Mouse (Mus musculus) thymus, adult 2 months (tissue): ENCODE measurements around the gene Ttf2. TPM values are rescaled to one million over a fixed set of nuclear protein-coding genes. Genes with fewer than 3 reads are reported as not detected.

Source experiments
- DNase-seq: peaks from one replicate; pipeline ENCODE4 v3.0.0; 2021
- H3K27ac ChIP-seq: fragments of 200-500 bp; 2 replicates; pipeline ENCODE4 v1.5.1; 2012; ENCODE audit warnings: low read length, control low read depth; ENCODE audit not compliant: control insufficient read depth, insufficient read depth
- H3K27me3 ChIP-seq: fragments of 200-500 bp; 2 replicates; pipeline ENCODE4 v1.6.1; 2012; ENCODE audit warnings: mild to moderate bottlenecking, low read length, moderate library complexity, mixed read lengths; ENCODE audit not compliant: control insufficient read depth, insufficient read depth
- H3K36me3 ChIP-seq: fragments of 200-500 bp; 2 replicates; pipeline ENCODE4 v1.6.1; 2012; ENCODE audit warnings: mild to moderate bottlenecking, low read length, moderate library complexity; ENCODE audit not compliant: control insufficient read depth, insufficient read depth
- H3K4me1 ChIP-seq: fragments of 200-500 bp; replicated peaks from 2 replicates; pipeline ENCODE4 v1.6.1; 2012; ENCODE audit warnings: low read length; ENCODE audit not compliant: control insufficient read depth, insufficient read depth
- H3K4me3 ChIP-seq: fragments of 200-500 bp; 2 replicates; pipeline ENCODE4 v1.5.1; 2012; ENCODE audit warnings: mild to moderate bottlenecking, low read length, control low read depth, moderate library complexity; ENCODE audit not compliant: control insufficient read depth, insufficient read depth
- CTCF ChIP-seq: fragments of 200-500 bp; IDR thresholded peaks from 2 replicates; pipeline ENCODE4 v1.5.1; 2012; ENCODE audit warnings: mild to moderate bottlenecking, control low read depth, low read length, moderate library complexity, borderline replicate concordance; ENCODE audit not compliant: control insufficient read depth, poor library complexity, insufficient read depth; ENCODE audit errors: extremely low read depth
- POLR2A ChIP-seq: fragments of 200-500 bp; IDR thresholded peaks from 2 replicates; pipeline ENCODE4 v1.6.1; 2012; ENCODE audit warnings: mild to moderate bottlenecking, low read length, control low read depth, moderate library complexity; ENCODE audit not compliant: control insufficient read depth, poor library complexity, insufficient read depth; ENCODE audit errors: extremely low read depth
- WGBS: fragments of 180-500 bp; shearing (Covaris S2); methylation state at CpG from one replicate; pipeline ENCODE4 v1.1.7; 2018; 5-methylcytosine and 5-hydroxymethylcytosine counted together
- polyA plus RNA-seq: library from polyadenylated mRNA; depleted of rRNA; stranded (reverse); fragments of >200 nt; gene quantifications from 2 replicates; pipeline ENCODE4 v1.2.3, GENCODE M21; 2012

Ttf2 gene
- polyA plus RNA-seq, 1 experiment = 9.4 TPM

DNA sequence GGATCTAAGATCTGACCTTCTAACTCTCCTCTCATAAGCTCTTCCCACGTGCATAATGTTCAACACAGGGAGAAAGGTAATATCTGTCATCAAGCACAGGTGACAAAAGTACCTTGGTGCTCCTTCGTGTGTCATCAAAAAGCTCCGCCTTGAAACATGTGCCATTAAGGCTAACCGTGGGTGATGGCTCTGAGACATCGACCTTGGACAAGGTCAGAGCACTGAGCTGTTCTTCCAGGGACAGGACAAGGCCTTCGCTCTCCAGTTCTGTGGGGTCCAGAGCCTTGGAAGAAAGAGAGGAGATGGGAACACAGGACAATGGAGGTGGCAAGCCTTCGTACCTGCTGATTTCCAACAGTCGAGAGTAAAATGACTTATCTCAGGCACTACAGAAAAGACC lies 22.2 kb downstream of the Ttf2 start:
- H3K4me1 ChIP-seq = no peaks in the 10 kb centered on the region
- DNase-seq = no peak
- H3K27ac ChIP-seq = no peak overlapping the region
- TF ChIP-seq CTCF = no peak
- TF ChIP-seq POLR2A = no peak
- 98% methylated on average over 8 of the region's 8 CpGs for WGBS
- H3K27me3 ChIP-seq = no peaks in the 10 kb centered on the region
- peaks cover 75% of the 10 kb centered on the region for H3K36me3 ChIP-seq
- H3K4me3 ChIP-seq = no peak overlapping the region

DNA sequence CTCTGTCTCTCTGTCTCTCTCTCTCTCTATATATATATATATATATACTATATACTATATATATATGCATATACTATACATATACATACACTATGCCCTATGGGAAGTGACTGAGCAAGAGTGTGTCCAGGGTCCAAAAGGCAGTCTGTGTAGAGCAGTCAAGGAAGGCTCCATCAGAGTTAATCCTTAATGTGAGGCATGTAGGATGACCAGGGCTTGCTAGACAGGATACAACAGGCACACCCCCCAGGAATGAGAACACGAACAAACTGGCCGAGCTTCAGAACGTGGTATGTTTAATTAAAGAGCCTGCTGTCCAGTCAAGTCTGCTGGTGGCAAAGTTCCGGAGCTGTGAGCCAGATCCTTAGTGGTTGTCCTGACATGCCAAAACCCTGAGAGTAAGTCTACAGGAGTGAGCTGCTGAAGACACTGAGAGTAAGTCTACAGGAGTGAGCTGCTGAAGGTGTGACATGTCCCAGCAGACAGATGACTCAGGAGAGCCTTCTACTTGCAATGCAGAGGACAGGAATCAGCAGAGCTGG lies 28.9 kb downstream of the Ttf2 start:
- WGBS = 93% methylated on average over 4 of the region's 4 CpGs
- Histone ChIP-seq H3K27ac (no peak overlapping the region), H3K27me3 (no peaks in the 10 kb centered on the region), H3K4me1 (no peaks in the 10 kb centered on the region), H3K4me3 (no peak overlapping the region), H3K36me3 (peaks cover 64% of the 10 kb centered on the region)
- no peak for TF ChIP-seq POLR2A
- no peak for TF ChIP-seq CTCF
- no peak for DNase-seq

DNA sequence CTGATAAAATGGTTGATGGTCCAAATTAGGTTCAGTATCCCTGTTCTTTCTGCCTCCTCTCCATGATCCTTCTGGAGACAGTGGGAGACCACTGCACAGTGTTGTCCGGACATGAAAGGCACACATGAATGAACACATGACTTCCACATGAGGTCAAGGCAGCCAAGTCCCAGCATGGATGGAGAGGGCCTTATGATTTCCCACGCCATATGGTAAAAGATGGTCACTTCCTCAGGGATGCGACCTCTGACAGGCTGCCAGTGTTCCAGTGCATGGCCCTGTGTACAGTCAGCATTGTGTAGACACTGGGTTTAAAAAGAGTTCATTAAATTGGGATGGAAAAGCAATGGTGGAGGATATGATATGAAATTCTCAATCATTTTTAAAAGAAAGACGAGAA lies 31.3 kb downstream of the Ttf2 start:
- no peak overlapping the region for H3K4me3 ChIP-seq
- peaks cover 41% of the 10 kb centered on the region for H3K36me3 ChIP-seq
- TF ChIP-seq CTCF (no peak), POLR2A (no peak)
- H3K27ac ChIP-seq = no peak overlapping the region
- WGBS = 96% methylated on average over 4 of the region's 4 CpGs
- no peaks in the 10 kb centered on the region for H3K4me1 ChIP-seq
- H3K27me3 ChIP-seq = no peaks in the 10 kb centered on the region
- no peak for DNase-seq

DNA sequence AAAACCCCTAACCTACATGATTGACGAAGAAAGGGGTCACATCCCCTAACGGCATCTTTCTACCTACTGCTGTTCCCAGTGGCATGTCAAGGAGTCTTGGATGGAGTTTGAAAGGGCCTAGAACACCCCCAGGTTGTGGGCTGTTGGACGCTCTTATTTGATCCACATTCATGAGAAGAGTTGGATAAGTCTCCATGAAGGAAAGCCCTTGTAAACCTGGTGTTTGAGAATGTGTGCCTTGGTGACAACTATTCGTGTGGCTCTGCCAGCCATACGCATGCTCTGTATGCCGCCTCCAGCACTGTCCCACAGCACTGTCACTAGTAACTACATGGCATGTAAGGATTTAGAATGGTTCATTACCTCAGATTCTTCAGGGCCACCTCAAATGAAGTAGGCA lies 33.3 kb downstream of the Ttf2 start:
- 99% methylated on average over 6 of the region's 6 CpGs for WGBS
- TF ChIP-seq POLR2A = no peak
- TF ChIP-seq CTCF = no peak
- Histone ChIP-seq H3K4me3 (no peak overlapping the region), H3K4me1 (no peaks in the 10 kb centered on the region), H3K36me3 (peaks cover 26% of the 10 kb centered on the region), H3K27me3 (no peaks in the 10 kb centered on the region), H3K27ac (no peak overlapping the region)
- no peak for DNase-seq

DNA sequence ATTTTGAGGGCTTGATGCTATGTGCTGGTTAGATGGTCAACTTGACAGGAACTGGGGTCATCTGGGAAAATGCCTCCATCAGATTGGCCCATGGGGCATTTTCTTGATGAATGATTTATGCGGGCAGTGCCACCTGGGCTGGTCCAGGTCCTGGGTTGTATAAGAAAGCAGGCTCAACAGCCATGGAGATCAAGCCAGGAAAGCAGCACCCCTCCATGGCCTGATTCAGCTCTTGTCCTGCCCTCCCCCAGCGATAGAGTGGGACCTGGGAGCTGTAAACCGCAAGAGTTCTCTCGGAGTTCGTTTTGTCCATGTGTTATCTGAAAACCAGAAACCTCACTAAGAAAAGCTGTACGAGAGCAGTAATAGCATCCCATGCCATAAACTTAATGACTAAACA lies 33.9 kb downstream of the Ttf2 start:
- no peak for DNase-seq
- no peak overlapping the region for H3K4me3 ChIP-seq
- no peaks in the 10 kb centered on the region for H3K27me3 ChIP-seq
- no peaks in the 10 kb centered on the region for H3K4me1 ChIP-seq
- 96% methylated on average over 6 of the region's 6 CpGs for WGBS
- TF ChIP-seq POLR2A (no peak), CTCF (no peak)
- H3K27ac ChIP-seq = no peak overlapping the region
- peaks cover 21% of the 10 kb centered on the region for H3K36me3 ChIP-seq

DNA sequence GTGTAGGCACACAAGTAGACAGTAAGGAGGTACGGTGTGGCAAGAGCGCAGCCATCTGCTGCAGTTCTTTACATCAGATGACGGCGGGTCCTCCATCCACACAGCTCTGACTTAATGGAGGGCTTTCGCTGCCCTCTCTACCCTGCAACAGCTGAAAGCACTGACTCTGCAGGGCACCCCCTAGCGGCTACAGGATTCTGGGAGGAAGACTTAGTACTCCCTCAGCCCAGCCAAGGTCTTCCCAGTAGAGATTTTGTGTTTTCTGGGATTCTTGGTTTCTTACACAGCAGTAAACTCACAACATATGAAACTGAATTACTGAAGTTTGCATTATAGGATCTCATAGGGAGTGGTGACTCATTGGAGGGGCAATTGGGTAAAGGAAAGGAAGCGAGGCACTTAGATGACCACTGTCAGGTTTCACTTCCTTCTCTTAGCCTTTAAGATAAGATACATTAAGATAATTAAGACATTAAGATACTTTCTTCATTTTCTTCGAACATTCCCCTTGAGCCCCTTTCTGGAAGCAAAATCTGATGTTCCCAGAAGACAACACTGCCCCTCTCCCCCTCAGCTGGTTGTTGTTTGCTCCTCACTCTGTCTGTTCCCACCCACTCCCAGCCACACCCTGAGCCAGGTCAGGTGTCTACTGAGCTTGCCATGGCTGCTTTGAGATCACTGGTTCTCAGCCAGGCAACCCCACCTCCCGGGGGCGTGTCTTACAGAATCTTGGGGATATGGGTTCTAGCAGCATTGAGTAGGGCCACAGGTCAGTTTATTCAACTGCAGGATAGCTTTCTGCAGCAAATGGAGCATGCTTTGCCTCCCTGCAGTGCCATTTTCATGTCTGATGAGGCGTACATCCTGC lies 37.2 kb downstream of the Ttf2 start:
- Histone ChIP-seq H3K27me3 (no peaks in the 10 kb centered on the region), H3K27ac (no peak overlapping the region), H3K4me3 (no peak overlapping the region), H3K4me1 (no peaks in the 10 kb centered on the region), H3K36me3 (peaks cover 7% of the 10 kb centered on the region; the same call in 1 of the 2 replicates)
- TF ChIP-seq POLR2A (no peak), CTCF (no peak)
- WGBS = 88% methylated on average over 11 of the region's 11 CpGs
- peak; percentile 32 for DNase-seq
